Mouse (Mus musculus): ENCODE measurements around the gene Gtf2i. TPM values are rescaled to one million over a fixed set of nuclear protein-coding genes. Genes with fewer than 3 reads are reported as not detected.
A peak's percentile ranks its signal among the peaks of the same experiment; 100 is the strongest.

Gene Gtf2i
- total RNA-seq, 2 experiments from 2014 or later: 63.1 to 142 TPM

DNA sequence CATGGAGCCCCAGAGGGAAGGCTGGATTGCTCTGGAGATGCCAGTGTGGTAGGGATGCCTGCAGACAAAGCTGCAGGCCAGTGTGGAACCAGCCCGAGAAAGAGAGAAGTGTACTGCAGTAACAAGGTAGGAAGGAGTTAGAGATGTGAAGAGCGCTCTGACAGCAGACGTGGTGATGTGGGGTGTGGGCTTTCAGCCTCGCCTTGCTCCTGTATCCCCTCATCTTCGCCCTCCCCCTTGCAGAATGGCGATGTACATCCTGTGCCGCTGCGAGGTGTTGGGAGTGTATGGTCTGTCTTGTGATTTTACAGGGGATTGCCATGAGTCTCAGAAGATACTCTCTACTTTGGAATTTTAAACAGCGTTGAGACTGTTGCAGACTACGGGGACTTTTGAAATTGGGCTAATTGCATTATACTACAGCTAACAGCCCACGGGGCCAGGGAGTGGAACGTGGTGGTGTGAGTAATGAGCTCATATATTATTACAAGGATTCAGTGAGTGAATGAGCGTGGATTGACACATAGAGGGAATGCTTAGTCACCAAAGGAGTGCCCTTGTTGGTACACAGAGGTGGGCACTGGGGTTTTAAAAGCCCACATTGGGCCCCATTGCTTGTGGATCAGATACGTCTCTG is 65.8 kb downstream of the Gtf2i start:
- no peak for ATAC-seq (replicated peaks; ENCODE audit: poor library complexity, severe bottlenecking)

DNA sequence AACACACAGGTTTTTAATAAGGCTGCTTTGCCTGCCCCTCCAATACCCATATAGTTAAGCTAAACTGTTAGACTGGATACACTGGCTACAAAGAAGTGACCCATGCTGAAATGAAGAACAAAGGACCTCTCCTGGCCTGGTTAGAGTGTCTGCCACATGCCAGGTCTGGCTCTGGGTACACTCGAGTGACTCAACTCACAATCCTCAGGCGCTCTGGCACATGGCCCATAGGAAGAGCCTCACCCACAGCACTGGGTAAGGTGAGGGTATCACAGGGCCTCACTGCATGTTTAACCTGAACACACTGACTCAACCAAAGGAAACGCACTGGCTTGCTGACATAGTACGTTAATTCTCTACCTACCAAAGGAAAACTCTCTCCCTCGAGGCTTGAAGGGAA is 68.4 kb downstream of the Gtf2i start:
- no peak for ATAC-seq (replicated peaks; ENCODE audit: poor library complexity, severe bottlenecking)

DNA sequence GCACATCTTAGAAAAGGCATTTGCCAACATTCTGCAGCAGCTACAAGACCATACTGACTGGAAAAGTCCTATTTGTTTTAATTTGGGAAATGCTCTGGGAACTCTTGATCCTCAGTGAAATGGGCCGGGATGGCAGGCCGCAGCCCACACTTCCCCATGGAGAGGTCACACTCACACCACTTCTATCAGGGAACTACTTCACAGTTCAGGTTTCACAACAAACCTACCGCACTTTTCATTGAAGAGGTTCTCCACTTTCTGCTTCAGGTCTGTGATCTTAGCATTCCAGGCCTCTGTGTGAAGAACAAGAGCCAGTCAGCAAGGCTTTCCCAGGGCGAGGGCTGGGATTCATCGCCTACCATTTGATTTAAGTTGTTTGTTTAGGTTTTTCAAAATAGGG is 69.7 kb downstream of the Gtf2i start:
- no peak for ATAC-seq (replicated peaks; ENCODE audit: poor library complexity, severe bottlenecking)

DNA sequence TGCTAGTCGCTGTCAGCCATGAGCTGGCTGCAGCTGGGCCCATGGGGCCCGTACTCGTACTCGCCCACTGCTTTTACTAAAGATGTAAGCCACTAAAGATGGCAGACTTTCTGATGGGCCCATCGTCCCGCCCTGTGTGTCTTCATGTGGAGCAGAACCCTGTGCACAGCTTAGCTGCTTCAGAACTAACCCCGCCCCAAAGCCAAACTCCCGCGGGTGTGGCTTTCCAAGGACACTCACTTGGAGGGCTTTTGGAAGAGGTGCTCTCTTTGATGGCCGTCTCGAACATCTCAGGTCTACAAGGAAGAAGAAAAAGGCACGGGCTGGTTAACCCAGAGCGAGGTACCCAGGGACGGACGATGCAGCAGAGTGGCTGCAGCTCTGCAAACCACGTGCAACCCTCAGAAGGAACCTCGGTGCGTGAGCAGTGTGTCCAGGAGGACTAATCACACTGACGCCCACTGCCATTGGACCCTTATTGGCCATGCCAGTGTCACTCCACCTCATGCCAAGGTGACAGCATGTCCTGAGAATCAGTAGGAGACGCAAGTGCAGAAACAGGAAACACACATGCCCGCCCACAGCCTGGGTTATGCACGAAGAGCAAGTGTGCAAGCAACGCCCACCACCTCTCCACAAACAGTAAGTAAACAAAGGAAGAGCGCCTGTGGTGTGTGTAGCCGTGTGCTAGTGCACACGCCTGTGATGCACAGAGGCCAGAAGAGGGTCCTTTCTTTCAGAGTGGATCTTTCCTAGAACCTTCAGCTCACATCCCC is 70.7 kb downstream of the Gtf2i start:
- ATAC-seq (replicated peaks; ENCODE audit: poor library complexity, severe bottlenecking): no peak

DNA sequence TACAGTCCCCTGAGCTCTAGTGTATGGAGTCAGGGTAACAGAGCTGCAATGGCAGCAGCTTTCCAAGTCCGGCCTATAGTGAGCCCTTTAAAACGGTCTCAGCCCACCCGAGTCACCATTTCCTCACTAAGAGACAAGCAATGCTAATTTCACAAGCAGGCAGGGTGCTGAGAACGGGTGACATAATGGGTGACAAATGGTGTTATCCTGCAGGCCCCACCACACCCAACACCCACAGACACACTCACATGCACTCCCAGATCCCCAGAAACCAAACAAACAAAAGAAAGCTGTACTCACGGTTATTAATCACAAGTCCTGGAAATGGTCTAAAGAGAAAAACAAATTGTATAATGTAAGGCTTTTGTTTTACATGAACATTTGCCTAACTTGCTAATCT is 72.7 kb downstream of the Gtf2i start:
- no peak for ATAC-seq (replicated peaks; ENCODE audit: poor library complexity, severe bottlenecking)

DNA sequence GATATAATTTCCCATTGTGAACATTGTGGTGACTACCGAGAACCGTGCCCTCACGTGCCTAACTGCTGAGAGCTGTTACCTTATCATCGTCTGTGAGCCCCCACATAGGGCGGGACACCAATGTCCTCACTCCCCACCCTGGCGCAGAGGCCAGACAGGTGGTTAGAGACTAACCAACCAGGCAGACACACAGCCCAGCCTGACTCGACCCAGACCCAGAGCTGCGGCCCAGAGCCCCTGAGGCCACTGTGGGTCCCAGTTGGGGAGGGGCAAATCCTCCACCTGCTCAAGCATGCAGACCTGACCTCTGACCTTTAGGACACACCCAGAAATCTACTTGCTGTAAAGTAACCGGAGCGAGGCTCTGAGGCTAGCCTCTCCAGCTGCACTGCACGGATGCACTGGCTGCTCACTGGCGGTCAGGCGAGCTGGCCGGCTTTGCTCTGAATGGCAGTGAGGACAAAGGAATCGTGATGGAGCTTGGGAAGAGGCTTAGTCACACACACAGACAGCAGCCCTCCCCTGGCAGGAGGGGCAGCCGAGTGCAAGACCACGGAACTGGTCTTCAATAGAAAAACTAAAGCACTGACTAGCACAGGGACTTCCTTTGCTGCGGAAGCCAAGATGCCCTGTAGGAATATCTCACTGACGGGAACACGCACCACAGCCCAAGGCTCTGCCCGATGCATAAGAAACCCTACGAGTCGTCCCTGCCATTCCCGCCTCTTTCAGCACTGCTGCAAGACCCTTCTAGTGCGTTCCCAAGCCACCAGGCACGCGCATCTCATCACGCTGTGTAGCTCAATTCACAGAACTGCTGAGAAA is 76.4 kb downstream of the Gtf2i start:
- ATAC-seq (replicated peaks; ENCODE audit: poor library complexity, severe bottlenecking): no peak

DNA sequence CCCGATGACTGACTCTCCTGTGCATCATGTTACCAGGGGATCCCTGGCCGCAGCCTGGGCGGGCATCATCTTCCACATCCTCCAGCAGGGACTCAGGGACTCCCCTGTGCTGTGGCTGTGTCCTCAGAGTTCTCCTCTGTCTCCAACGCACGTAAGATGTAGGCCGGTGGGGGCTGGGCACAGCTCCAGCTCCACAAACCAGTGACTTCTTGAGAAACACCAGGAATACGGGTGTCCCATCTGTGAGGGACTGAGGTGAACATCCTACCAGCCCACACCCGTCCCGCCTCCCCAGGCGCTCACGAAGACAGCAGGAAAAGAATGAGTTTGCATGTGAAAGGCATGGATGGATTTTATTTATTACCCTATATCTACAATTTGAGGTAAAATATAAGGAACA is 77.1 kb downstream of the Gtf2i start:
- no peak for ATAC-seq (replicated peaks; ENCODE audit: poor library complexity, severe bottlenecking)

DNA sequence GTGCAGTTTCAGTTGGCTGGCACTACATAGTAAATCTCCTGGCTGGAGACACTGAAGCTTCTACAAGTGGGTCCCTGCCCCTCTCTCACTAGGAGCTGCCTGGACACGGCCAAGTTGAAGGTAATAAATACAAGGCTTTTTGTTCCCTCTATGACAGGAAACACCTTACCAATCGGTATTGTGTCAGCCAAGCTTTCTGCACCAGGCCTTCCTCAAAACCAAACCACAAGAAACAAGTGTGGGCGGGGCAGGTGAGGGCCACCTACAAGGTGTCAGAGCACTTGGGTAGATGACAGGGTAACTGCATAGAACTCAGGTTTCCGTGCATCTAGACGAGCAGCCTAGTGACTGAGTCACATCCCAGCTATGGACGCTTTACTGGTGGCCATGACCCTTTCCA is 77.8 kb downstream of the Gtf2i start:
- ATAC-seq (replicated peaks; ENCODE audit: poor library complexity, severe bottlenecking): peak; percentile 37

DNA sequence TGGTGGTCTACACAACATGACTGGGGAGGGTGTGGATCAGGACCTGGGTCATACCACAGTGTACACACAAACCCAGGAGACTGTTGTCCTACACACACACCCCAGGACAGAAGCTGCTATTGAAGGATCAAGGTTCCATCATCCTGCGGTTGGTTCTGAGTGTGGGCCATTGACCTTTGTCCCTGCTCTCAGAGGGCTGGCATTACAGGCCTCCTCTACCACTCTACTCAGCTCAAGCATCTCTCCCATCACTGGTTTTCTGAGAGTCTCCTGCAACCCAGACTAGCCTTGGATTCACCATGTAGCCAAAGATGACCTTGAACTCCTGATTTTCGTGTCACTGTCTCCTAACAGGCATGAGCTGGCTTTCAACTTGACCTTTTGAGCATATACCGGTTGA is 78.3 kb downstream of the Gtf2i start:
- no peak for ATAC-seq (replicated peaks; ENCODE audit: poor library complexity, severe bottlenecking)

DNA sequence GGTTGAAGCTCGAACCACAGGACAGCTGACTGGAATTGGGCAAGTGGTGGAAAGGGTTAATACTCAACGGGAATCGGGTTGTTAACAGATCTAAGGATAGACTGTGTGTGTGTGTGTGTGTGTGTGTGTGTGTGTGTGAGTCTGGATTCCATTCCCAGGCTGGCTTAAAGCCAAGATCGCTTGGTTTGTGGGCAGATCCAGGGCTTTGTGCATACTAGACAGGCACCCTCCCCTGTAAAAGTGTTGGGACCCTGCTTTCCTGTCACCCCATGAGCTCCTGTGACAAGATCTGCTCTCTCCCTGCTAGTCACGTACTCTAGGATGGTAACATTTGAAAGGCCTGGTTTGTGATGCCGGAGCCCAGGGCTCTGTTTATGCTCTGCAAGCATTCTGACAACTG is 79.4 kb downstream of the Gtf2i start:
- ATAC-seq (replicated peaks; ENCODE audit: poor library complexity, severe bottlenecking): no peak

DNA sequence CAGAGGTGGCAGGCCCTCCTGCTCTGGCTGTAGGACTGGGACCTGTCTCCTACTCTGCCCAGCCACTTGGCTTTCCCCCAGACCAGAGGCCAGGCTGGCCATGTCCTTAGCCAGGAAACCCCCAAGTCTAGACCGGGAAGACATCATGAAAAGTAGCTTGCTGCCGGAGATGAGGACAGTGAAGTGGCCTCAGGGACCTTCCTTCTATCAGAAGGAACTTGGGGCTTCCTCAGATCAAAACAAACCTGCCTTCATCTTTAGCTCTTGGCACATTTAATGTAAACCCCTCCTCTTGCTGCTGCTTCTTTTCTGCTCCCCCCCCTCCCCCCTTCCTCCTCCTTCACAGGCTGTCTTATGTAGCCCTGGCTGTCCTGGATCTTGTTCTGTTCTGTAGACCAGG is 80.4 kb downstream of the Gtf2i start:
- no peak for ATAC-seq (replicated peaks; ENCODE audit: poor library complexity, severe bottlenecking)

DNA sequence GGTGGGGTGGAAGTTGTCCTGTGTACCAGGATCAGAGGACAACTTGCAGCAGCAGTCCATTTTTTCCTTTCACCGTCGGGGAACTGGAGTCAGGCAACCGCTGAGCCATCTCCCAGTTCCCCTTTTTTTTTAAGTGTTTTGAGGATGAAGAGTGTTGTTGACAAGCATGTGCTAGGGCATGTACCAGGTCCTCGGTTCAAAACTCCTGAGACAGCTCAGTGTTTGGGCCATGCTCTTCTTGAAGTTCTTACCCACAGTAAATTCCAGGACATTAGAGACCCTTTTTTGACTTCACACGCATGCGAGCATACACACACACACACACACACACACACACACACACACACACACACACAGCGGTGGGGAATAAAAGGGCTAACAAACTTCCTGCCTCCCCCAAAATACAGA is 81.3 kb downstream of the Gtf2i start:
- 0 out of 2 replicates have a peak, but pooled peaks have one; percentile 2 for ATAC-seq (replicated peaks; ENCODE audit: poor library complexity, severe bottlenecking)

DNA sequence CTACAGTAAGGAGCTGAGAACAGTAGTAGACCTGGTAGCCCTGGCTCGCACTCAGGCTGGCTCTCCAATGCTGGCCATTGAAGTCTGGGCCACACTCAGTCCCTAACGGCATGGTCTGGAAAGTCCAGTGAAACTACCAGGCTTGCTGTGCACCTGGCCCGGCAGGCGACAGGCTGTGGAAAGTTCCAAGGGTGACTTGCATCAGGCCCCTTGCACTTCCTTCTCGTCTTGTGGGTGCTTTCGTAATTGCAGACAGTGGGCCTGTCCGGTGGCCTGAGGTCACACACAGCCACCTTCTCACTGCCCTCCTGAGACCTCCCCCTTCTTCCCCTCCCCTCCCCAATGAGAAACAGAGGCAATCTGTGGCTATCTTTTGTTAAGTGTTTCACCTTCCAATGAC is 82.0 kb downstream of the Gtf2i start:
- ATAC-seq (replicated peaks; ENCODE audit: poor library complexity, severe bottlenecking): peak; percentile 54

DNA sequence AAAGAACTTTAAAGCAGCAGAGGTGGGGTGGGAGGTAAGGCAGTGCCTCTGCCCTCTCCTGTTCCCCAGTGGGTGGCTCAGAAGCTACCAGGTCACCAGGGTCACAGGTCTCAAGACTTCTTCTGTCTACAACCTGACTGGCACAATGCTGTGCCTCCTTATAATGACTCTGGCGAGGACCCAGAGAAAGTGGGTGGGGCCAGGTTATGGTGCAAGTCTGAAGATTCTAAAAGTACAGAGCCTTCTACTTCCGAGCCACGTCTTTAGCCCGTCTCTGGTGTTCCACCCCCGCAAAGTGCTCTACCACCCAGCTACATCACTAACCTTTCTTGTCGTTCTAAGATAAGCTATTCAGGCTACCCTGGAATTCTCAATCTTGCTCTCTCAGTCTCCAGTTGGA is 82.4 kb downstream of the Gtf2i start:
- peak; percentile 28 for ATAC-seq (replicated peaks; ENCODE audit: poor library complexity, severe bottlenecking)

DNA sequence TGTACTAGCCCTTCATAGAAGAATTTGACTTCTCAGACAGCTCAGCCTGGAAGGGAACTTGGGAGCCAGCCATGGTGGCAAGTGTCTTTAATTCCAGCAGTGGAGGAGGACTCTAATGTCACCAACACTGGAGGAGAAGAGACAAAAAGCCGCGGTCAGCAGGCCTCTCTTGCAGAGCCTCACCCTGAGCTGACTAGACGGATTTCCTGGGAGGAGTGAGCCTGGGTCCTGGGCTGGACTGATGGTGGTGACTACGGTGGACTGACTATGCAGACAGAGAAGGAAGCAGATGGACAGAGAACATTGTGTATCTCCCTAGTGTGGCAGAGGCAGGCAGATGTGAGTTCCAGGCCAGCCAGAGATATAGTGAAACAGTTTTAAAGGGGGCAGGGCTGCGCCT is 83.2 kb downstream of the Gtf2i start:
- ATAC-seq (replicated peaks; ENCODE audit: poor library complexity, severe bottlenecking): peak; percentile 34

DNA sequence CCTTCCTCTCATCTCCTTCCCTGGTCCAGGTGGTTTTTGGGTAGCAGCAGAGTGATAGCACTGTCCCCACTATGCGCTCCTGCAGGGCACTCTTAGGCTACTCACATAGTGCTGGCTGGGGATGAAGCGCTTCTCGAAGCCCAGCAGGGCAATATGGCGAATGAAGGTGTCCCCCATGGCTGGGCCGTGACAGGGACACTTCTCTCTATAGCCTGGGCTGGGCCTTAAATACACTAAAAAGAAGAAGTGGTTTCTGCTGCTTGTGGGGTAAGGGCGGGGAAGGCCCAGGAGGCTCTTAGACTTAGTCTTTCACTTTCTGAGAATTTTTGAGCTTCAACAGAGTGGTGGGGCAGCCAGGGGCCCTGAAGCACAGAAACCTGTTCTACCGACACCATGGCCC is 85.2 kb downstream of the Gtf2i start, which contains the start of gene Ncf1:
Gene Ncf1, minus strand, starts transcription at position 235 of the 400 bp plus-strand sequence.
- peak; percentile 33 for ATAC-seq (replicated peaks; ENCODE audit: poor library complexity, severe bottlenecking)

DNA sequence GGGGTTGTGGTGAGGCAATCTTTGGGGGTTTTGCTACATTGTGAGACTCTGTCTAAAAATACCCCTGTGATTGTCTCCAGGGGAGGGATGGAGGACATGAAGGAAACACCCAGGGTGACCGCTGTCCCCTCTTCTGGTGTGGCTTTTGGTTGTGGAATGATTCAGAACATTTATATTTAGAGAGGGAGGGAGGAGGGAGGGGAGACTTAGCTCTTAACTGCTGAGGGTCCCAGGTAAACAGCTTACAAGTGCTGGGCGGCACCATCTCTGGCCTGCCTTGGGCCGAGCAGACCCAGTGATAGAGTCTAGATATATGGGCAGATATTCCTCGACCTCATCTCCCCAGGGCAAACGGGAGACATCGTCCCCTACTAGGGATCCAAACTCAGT is 86.3 kb downstream of the Gtf2i start:
- ATAC-seq (replicated peaks; ENCODE audit: poor library complexity, severe bottlenecking): peak; percentile 14

DNA sequence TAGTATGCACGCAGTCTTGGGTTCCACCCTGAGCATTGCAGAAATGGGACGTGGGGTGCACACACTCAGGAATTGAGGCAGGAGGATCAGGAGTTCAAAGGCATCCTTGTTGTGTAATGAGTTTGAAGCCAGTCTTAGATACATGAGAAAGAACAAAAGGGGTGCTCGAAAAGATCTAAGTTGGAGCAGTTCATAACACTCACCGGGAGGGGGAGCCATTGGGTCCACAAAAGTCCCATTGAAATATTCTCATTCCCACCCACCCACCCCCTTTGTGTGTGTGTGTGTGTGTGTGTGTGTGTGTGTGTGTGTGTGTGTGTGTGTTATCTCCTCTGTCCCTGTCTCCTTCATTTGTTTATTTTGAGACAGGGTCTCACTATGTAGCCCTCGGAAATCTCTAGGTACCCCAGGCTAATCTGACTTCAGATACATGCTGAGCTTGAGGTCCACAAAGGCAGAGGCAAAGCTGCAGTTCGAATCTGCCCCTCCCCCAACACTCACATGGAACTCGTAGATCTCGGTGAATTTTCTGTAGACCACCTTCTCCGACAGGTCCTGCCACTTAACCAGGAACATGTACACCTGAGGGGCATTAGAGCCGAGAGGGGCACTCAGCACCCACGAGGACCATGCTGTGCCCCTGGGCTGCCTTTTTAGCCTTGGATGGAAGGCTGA is 86.8 kb downstream of the Gtf2i start:
- no peak for ATAC-seq (replicated peaks; ENCODE audit: poor library complexity, severe bottlenecking)

DNA sequence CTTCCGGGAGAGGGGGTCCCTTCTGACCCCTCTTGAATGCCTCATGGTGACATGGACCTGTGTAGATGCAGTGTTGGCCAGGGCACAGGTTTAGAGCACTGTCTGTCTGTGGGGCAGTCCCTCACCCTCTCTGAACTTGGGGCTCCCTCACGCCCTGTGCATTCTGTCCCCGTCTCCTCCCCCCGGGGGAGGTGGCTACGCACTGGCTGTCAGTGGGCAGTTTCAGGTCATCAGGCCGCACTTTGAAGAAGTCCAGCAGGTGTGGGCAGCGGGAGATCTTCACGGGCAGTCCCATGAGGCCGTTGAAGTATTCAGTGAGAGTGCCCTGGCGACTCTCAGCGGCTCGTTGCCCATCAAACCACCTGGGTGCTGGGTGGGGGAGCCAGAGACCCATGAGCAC is 87.6 kb downstream of the Gtf2i start:
- ATAC-seq (replicated peaks; ENCODE audit: poor library complexity, severe bottlenecking): no peak

DNA sequence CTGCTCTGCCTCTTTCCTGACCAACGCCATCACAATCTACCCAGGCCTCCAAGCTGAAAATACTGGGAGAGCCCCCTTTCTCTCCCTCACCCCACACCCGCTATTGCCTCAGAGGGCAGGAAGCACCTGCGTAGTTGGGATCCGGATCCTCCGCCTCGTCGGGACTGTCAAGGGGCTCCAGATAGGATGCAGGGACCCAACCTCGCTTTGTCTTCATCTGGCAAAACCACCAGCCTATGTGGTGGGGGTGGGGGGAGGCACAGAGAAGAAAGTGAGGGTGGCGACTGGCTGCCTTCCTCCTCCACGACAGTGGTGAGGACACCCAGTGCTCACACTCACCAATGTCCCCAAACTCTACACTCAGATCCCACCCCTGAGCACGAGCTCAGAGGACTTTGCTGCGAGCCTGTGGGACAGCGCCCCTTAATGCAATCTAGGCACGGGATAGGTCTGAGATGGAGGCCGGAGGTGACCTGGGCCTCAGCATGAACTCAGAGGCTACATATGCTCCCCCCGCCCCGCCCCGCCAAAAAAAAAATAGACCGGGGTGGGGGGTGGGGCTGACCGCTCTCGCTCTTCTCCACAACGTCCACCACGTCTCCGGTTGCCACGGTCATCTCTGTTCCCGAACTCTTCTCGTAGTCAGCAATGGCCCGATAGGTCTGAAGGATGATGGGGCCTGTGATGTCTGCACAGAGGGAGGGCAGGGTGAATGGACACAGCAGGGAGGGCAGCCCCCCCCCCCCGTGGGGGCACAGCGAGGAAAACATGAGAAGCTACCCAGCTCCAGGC is 89.3 kb downstream of the Gtf2i start:
- peak; percentile 38 for ATAC-seq (replicated peaks; ENCODE audit: poor library complexity, severe bottlenecking)

Measured in granulocyte monocyte progenitor cell, adult 5-6 weeks (primary cell).